ENCODE assay signal across 8 mouse cellular contexts in genomic region chr3:98223783-98224580, GRCm38 (mm10). TPM values are rescaled to one million over a fixed set of nuclear protein-coding genes. Genes with fewer than 3 reads are reported as not detected.
DNase-seq lines count a peak whose midpoint lies in the region; ATAC-seq and TF ChIP-seq lines count a peak whose summit lies in the region.

No protein-coding gene starts in this region.

- TF ChIP-seq RAD21 in CH12.LX (IDR thresholded peaks at IDR 0.05; ENCODE audit: low read depth, low read length), result peak; percentile 78

- in situ Hi-C loops in CH12.LX (cut with MboI; ENCODE audit: low pct_ligation_motif_present, low pct_unique_long_range_greater_than_20kb, low sequenced_read_pairs), result no loop called here

- peaks cover 0 to 10% of the 10 kb centered on the region in 2 experiments; a peak in 2 of 4 replicates for H3K4me1 ChIP-seq in CH12.LX (ENCODE audit: control insufficient read depth in 1 of 2, insufficient read depth in 2 of 2)
- 0 out of 2 replicates have a peak, but pooled peaks cover 3% of the 10 kb centered on the region for H3K4me1 ChIP-seq in forebrain, embryonic 13.5 days
- peaks cover 15% of the 10 kb centered on the region for H3K4me1 ChIP-seq in heart, embryonic 16.5 days (ENCODE audit: control insufficient read depth, insufficient read depth, low read length)
- H3K4me1 ChIP-seq in liver, embryonic 11.5 days (replicated peaks; ENCODE audit: control insufficient read depth, insufficient read depth, low read length), result no peaks in the 10 kb centered on the region
- no peaks in the 10 kb centered on the region for H3K4me1 ChIP-seq in neural tube, embryonic 12.5 days

- peak; percentile 28 for DNase-seq in CH12.LX (ENCODE audit: extremely low read depth)
- peak; percentile 86 for DNase-seq in brain, embryonic 14.5 days (ENCODE audit: low read depth)
- peak; percentile 83 for DNase-seq in kidney, postnatal 14 days
- DNase-seq in liver, embryonic 11.5 days (ENCODE audit: low spot score), result no peak
- peak; percentile 43 for DNase-seq in thymus, postnatal 14 days

- H3K79me2 ChIP-seq in CH12.LX (replicated peaks; ENCODE audit: control insufficient read depth, extremely low read depth, insufficient read depth, poor library complexity, severe bottlenecking), result no peaks in the 10 kb centered on the region

- TF ChIP-seq CTCF in CH12.LX (conservative IDR thresholded peaks at IDR 0.05 in 1 of 2, IDR thresholded peaks at IDR 0.05 in 1 of 2; ENCODE audit: low read depth in 2 of 2, low read length in 2 of 2), result peak; percentile 15 to 82; a peak in 2 of 4 replicates
- peak; percentile 83 for TF ChIP-seq CTCF in brain, embryonic 14.5 days (IDR thresholded peaks at IDR 0.05; ENCODE audit: borderline replicate concordance, extremely low read depth, insufficient read depth, insufficient read length)

- H3K27ac ChIP-seq in CH12.LX (ENCODE audit: insufficient read depth, low read depth), result no peak overlapping the region
- no peak overlapping the region for H3K27ac ChIP-seq in forebrain, embryonic 13.5 days
- peak overlapping the region; percentile 46; the same call in 1 of the 2 replicates for H3K27ac ChIP-seq in heart, embryonic 16.5 days (ENCODE audit: low read length)
- no peak overlapping the region for H3K27ac ChIP-seq in liver, embryonic 11.5 days (ENCODE audit: low read depth, low read length)
- no peak overlapping the region for H3K27ac ChIP-seq in neural tube, embryonic 12.5 days

- no peak for TF ChIP-seq EP300 in CH12.LX (IDR thresholded peaks at IDR 0.05; ENCODE audit: low read length)

- WGBS in forebrain, embryonic 13.5 days, result 11% methylated on average over 9 of the region's 9 CpGs
- 19% methylated on average over 9 of the region's 9 CpGs for WGBS in heart, embryonic 16.5 days
- WGBS in liver, embryonic 11.5 days, result 22% methylated on average over 9 of the region's 9 CpGs
- 18% methylated on average over 9 of the region's 9 CpGs for WGBS in neural tube, embryonic 12.5 days

- H3K9me3 ChIP-seq in CH12.LX (replicated peaks; ENCODE audit: low read length), result no peaks in the 10 kb centered on the region
- H3K9me3 ChIP-seq in forebrain, embryonic 13.5 days (replicated peaks), result no peaks in the 10 kb centered on the region
- peaks cover 2% of the 10 kb centered on the region; the same call in 1 of the 2 replicates for H3K9me3 ChIP-seq in heart, embryonic 16.5 days (replicated peaks; ENCODE audit: control insufficient read depth, low read length)
- H3K9me3 ChIP-seq in liver, embryonic 11.5 days (ENCODE audit: control insufficient read depth, low read length), result no peaks in the 10 kb centered on the region
- no peaks in the 10 kb centered on the region for H3K9me3 ChIP-seq in neural tube, embryonic 12.5 days

- H3K4me2 ChIP-seq in CH12.LX (ENCODE audit: insufficient read depth, low read depth, poor library complexity, severe bottlenecking), result no peak overlapping the region
- no peak overlapping the region for H3K4me2 ChIP-seq in forebrain, embryonic 13.5 days
- no peak overlapping the region for H3K4me2 ChIP-seq in heart, embryonic 16.5 days (ENCODE audit: low read depth, low read length)
- H3K4me2 ChIP-seq in liver, embryonic 11.5 days, result no peak overlapping the region
- H3K4me2 ChIP-seq in neural tube, embryonic 12.5 days (replicated peaks), result no peak overlapping the region

- no peaks in the 10 kb centered on the region for H3K36me3 ChIP-seq in CH12.LX (replicated peaks in 1 of 2; ENCODE audit: control insufficient read depth in 1 of 2, insufficient read depth in 1 of 2, low read length in 1 of 2)
- no peaks in the 10 kb centered on the region for H3K36me3 ChIP-seq in forebrain, embryonic 13.5 days (ENCODE audit: poor library complexity, severe bottlenecking)
- H3K36me3 ChIP-seq in heart, embryonic 16.5 days (ENCODE audit: control insufficient read depth, insufficient read depth), result no peaks in the 10 kb centered on the region
- no peaks in the 10 kb centered on the region for H3K36me3 ChIP-seq in liver, embryonic 11.5 days (ENCODE audit: control insufficient read depth, insufficient read depth, low read length)
- no peaks in the 10 kb centered on the region for H3K36me3 ChIP-seq in neural tube, embryonic 12.5 days

- TF ChIP-seq POLR2A in CH12.LX (IDR thresholded peaks at IDR 0.05; ENCODE audit: low read depth, low read length), result no peak
- no peak for TF ChIP-seq POLR2A in brain, embryonic 14.5 days (IDR thresholded peaks at IDR 0.05; ENCODE audit: borderline replicate concordance, extremely low read depth, insufficient read depth, insufficient read length, poor library complexity, severe bottlenecking)

- dilution Hi-C loops in CH12.LX (cut with MboI; ENCODE audit: extremely low pct_ligation_motif_present, extremely low pct_unique_long_range_greater_than_20kb, low sequenced_read_pairs), result no loop called here

- H3K4me3 ChIP-seq in CH12.LX (replicated peaks in 1 of 3; ENCODE audit: low read depth in 2 of 3, low read length in 2 of 3, poor library complexity in 1 of 3), result no peak overlapping the region
- no peak overlapping the region for H3K4me3 ChIP-seq in forebrain, embryonic 13.5 days
- H3K4me3 ChIP-seq in heart, embryonic 16.5 days (ENCODE audit: low read length), result no peak overlapping the region
- no peak overlapping the region for H3K4me3 ChIP-seq in liver, embryonic 11.5 days (ENCODE audit: low read depth, low read length)
- H3K4me3 ChIP-seq in neural tube, embryonic 12.5 days, result no peak overlapping the region

- H3K9ac ChIP-seq in CH12.LX (ENCODE audit: insufficient read depth, low read depth), result no peak overlapping the region
- no peak overlapping the region for H3K9ac ChIP-seq in forebrain, embryonic 13.5 days
- H3K9ac ChIP-seq in heart, embryonic 16.5 days (ENCODE audit: low read length), result 0 out of 2 replicates have a peak overlapping the region, but pooled peaks have one; percentile 22
- H3K9ac ChIP-seq in liver, embryonic 11.5 days (ENCODE audit: low read depth, low read length), result no peak overlapping the region
- H3K9ac ChIP-seq in neural tube, embryonic 12.5 days, result no peak overlapping the region

- ATAC-seq in forebrain, embryonic 13.5 days, result peak; percentile 79
- peak; percentile 68 for ATAC-seq in heart, embryonic 16.5 days (replicated peaks; ENCODE audit: extremely low read depth, insufficient read depth, low FRiP score)
- peak; percentile 54; the same call in 1 of the 2 replicates for ATAC-seq in liver, embryonic 11.5 days (replicated peaks; ENCODE audit: low FRiP score)
- peak; percentile 83 for ATAC-seq in neural tube, embryonic 12.5 days (ENCODE audit: low FRiP score, low read depth)

- peaks cover 10% of the 10 kb centered on the region for H3K27me3 ChIP-seq in CH12.LX (replicated peaks)
- H3K27me3 ChIP-seq in forebrain, embryonic 13.5 days, result no peaks in the 10 kb centered on the region
- no peaks in the 10 kb centered on the region for H3K27me3 ChIP-seq in heart, embryonic 16.5 days (ENCODE audit: control insufficient read depth, insufficient read depth, low read length)
- H3K27me3 ChIP-seq in liver, embryonic 11.5 days (replicated peaks; ENCODE audit: control insufficient read depth, insufficient read depth, low read length), result 0 out of 2 replicates have a peak, but pooled peaks cover 4% of the 10 kb centered on the region
- H3K27me3 ChIP-seq in neural tube, embryonic 12.5 days (replicated peaks), result no peaks in the 10 kb centered on the region

TF ChIP-seq in CH12.LX, 34 proteins besides CTCF, POLR2A, EP300 and RAD21:
- TF ChIP-seq IRF4 (IDR thresholded peaks at IDR 0.05; ENCODE audit: low read depth, low read length) (0 out of 2 replicates have a peak, but pooled peaks have one; percentile 9), MYC (IDR thresholded peaks at IDR 0.05; ENCODE audit: low read depth, low read length) (no peak), SIN3A (IDR thresholded peaks at IDR 0.05; ENCODE audit: low read length) (no peak), NRF1 (IDR thresholded peaks at IDR 0.05; ENCODE audit: low read depth, low read length) (no peak), KAT2A (IDR thresholded peaks at IDR 0.05; ENCODE audit: insufficient replicate concordance, low read length) (no peak), ZNF384 (IDR thresholded peaks at IDR 0.05; ENCODE audit: low read depth, low read length) (peak; percentile 61), ETS1 (conservative IDR thresholded peaks at IDR 0.05; ENCODE audit: low read depth, low read length) (no peak), SMC3 (IDR thresholded peaks at IDR 0.05; ENCODE audit: low read depth, low read length) (peak; percentile 85), TBP (conservative IDR thresholded peaks at IDR 0.05; ENCODE audit: low read depth, low read length) (no peak), E2F4 (IDR thresholded peaks at IDR 0.05; ENCODE audit: insufficient replicate concordance, low read depth, low read length) (no peak), TCF12 (IDR thresholded peaks at IDR 0.05; ENCODE audit: low read depth, low read length) (no peak), ZC3H11A (IDR thresholded peaks at IDR 0.05; ENCODE audit: low read depth, low read length) (peak; percentile 70)

RNA-seq across cellular contexts. Expression of gene Reg4, which starts 2.0 kb away (rescaled TPM):
- total RNA-seq in CH12.LX (2012; rRNA removed) (not detected in 2 replicates), CH12.LX (2014; rRNA removed) (not detected in 2 replicates)
- polyA plus RNA-seq in CH12.LX (2012; ENCODE audit: insufficient read length, low read depth), result not detected in 2 replicates
- not detected in 2 replicates for polyA plus RNA-seq in brain, embryonic 14.5 days (2012; rRNA removed)
- not detected in 2 replicates for polyA plus RNA-seq in forebrain, embryonic 13.5 days (2015; fragmentation: Nextera tagmentation; extraction: Ambion mirVana)
- not detected in 2 replicates for polyA plus RNA-seq in heart, embryonic 16.5 days (2015; fragmentation: Nextera tagmentation; extraction: Ambion mirVana)
- 0.16 TPM in 1 of 2 replicates, not detected in the other for polyA plus RNA-seq in liver, embryonic 11.5 days (2014; fragmentation: Nextera tagmentation; extraction: Ambion mirVana)
- not detected in 2 replicates for polyA plus RNA-seq in neural tube, embryonic 12.5 days (2016; fragmentation: Nextera tagmentation; extraction: Ambion mirVana)

RNA-seq across cellular contexts. Expression of gene Hmgcs2, which starts 56.3 kb away (rescaled TPM):
- total RNA-seq in CH12.LX (2012; rRNA removed) (not detected in 2 replicates), CH12.LX (2014; rRNA removed) (not detected in 2 replicates)
- not detected in 2 replicates for polyA plus RNA-seq in CH12.LX (2012; ENCODE audit: insufficient read length, low read depth)
- 5.3 and 9.4 TPM in 2 replicates for polyA plus RNA-seq in brain, embryonic 14.5 days (2012; rRNA removed)
- polyA plus RNA-seq in forebrain, embryonic 13.5 days (2015; fragmentation: Nextera tagmentation; extraction: Ambion mirVana), result 2.0 and 2.4 TPM in 2 replicates
- 9.2 and 9.7 TPM in 2 replicates for polyA plus RNA-seq in heart, embryonic 16.5 days (2015; fragmentation: Nextera tagmentation; extraction: Ambion mirVana)
- 29.9 and 32.9 TPM in 2 replicates for polyA plus RNA-seq in liver, embryonic 11.5 days (2014; fragmentation: Nextera tagmentation; extraction: Ambion mirVana)
- 2.3 and 3.2 TPM in 2 replicates for polyA plus RNA-seq in neural tube, embryonic 12.5 days (2016; fragmentation: Nextera tagmentation; extraction: Ambion mirVana)
